Comparison of ENCODE assay signal across 25 mouse cellular contexts in genomic region chr1:148722106-148722505, GRCm38 (mm10).
"Had no signal": no experiment of that assay in that cellular context is flagged by ENCODE, and none has a peak within 500 bp of the region (broad histone marks: within the 10 kb centered on the region; RNA-seq: fewer than 3 reads in every experiment).

No protein-coding gene starts in this region.

- H3K27ac ChIP-seq: embryonic facial prominence, embryonic 10.5 days; embryonic facial prominence, embryonic 12.5 days; embryonic facial prominence, embryonic 13.5 days; embryonic facial prominence, embryonic 15.5 days; forebrain, embryonic 10.5 days; forebrain, embryonic 12.5 days; gastrocnemius, adult 2 months; heart, adult 2 months; heart, embryonic 10.5 days had no signal

- H3K36me3 ChIP-seq: embryonic facial prominence, embryonic 10.5 days; embryonic facial prominence, embryonic 12.5 days; embryonic facial prominence, embryonic 13.5 days; embryonic facial prominence, embryonic 15.5 days; forebrain, embryonic 10.5 days; forebrain, embryonic 12.5 days; forebrain, embryonic 15.5 days; heart, embryonic 10.5 days had no signal

- H3K4me3 ChIP-seq: embryonic facial prominence, embryonic 10.5 days; embryonic facial prominence, embryonic 12.5 days; embryonic facial prominence, embryonic 13.5 days; embryonic facial prominence, embryonic 15.5 days; erythroblast, embryonic 14.5 days; forebrain, embryonic 10.5 days; forebrain, embryonic 12.5 days; forebrain, embryonic 13.5 days; forebrain, embryonic 15.5 days; gastrocnemius, adult 2 months; heart, adult 2 months; heart, embryonic 10.5 days had no signal

- H3K9ac ChIP-seq: embryonic facial prominence, embryonic 12.5 days; embryonic facial prominence, embryonic 13.5 days; embryonic facial prominence, embryonic 15.5 days; forebrain, embryonic 12.5 days; forebrain, embryonic 13.5 days; forebrain, embryonic 15.5 days; forebrain, postnatal 0 days had no signal

- H3K9me3 ChIP-seq: embryonic facial prominence, embryonic 10.5 days; embryonic facial prominence, embryonic 12.5 days; embryonic facial prominence, embryonic 13.5 days; embryonic facial prominence, embryonic 15.5 days; forebrain, embryonic 10.5 days; forebrain, embryonic 12.5 days; forebrain, embryonic 13.5 days; forebrain, embryonic 15.5 days; heart, embryonic 10.5 days had no signal

- H3K27me3 ChIP-seq: embryonic facial prominence, embryonic 12.5 days; embryonic facial prominence, embryonic 13.5 days; embryonic facial prominence, embryonic 15.5 days; forebrain, embryonic 12.5 days; forebrain, embryonic 13.5 days; forebrain, embryonic 15.5 days had no signal

- DNase-seq: cerebellum, adult 9-10 months; cerebellum, adult 9-11 months; cerebellum, postnatal 10 days; cerebellum, postnatal 14 days; cerebellum, postnatal 25 days; cerebellum, postnatal 36 days; embryo, embryonic 11 days; forebrain, postnatal 0 days; gastrocnemius, adult 2 months; gastrocnemius, postnatal 10 days; gastrocnemius, postnatal 14 days; gastrocnemius, postnatal 25 days; gastrocnemius, postnatal 36 days; heart, adult 18-20 months; heart, adult 2 months had no signal

- H3K4me1 ChIP-seq: embryonic facial prominence, embryonic 10.5 days; embryonic facial prominence, embryonic 12.5 days; embryonic facial prominence, embryonic 13.5 days; embryonic facial prominence, embryonic 15.5 days; forebrain, embryonic 10.5 days; forebrain, embryonic 12.5 days; forebrain, embryonic 13.5 days; heart, embryonic 10.5 days had no signal
